Mouse (Mus musculus) megakaryocyte, embryonic 14.5 days (primary cell): ENCODE results near the gene Gnas.

Experiments used
- FLI1 ChIP-seq: IDR thresholded peaks from 2 replicates; pipeline ENCODE4 v1.6.1; 2012; ENCODE audit warnings: low read length, inconsistent platforms, mixed read lengths
- GATA1 ChIP-seq: IDR thresholded peaks from 3 replicates; pipeline ENCODE4 v1.6.1; 2012; ENCODE audit warnings: mixed read lengths, low read length, inconsistent platforms, borderline replicate concordance

DNA sequence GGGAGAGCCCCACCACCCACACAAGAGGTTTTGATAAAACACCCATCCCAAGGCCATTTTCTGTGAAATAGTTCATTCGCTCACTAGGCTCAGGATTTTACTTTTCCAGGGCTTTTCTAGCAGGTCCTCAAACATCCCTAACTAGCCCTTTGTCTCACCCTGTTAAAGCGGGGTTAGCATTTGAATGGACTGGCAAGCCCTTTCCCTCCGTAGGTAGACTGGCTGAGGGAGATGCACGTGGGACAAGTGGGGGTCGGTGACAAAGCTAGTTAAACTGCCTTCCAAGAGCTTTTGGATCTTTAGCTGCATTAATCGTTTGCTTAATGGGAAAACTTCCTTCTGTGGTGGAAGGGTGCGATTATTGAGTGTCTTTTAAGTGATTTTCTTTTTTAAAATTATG, 3.8 kb downstream of the Gnas start:
- TF ChIP-seq GATA1 = no peak
- no peak for TF ChIP-seq FLI1
